Mouse (Mus musculus): ENCODE measurements around the gene Il1rapl2. TPM values are rescaled to one million over a fixed set of nuclear protein-coding genes. Genes with fewer than 3 reads are reported as not detected.
A peak's percentile ranks its signal among the peaks of the same experiment; 100 is the strongest.

Gene Il1rapl2
- polyA plus RNA-seq, 1 experiment from 2014 or later = not detected

DNA sequence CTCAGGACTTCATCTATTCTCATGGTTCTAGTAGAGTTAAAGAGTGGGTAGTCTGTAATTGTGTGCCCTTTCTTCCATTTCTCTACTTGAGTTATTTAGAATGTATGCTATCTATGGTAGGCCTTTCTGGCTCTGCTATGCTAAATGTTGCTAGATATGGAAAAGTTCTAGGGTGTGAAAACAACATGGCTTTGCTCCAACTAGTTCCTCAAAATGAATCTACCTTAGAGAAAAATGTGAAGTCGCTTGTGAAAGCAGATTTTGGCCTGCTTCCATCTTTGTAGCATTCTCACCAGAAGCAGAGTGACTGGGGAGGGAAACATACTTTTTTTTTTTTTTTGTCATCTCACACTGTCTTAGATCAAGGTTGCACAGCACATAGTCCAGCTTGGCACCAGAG is 241.7 kb downstream of the Il1rapl2 start:
- DNase-seq (ENCODE audit: low spot score) (no peak), ATAC-seq (no peak)
- Histone ChIP-seq H3K27ac (ENCODE audit: low read length) (no peak overlapping the region), H3K4me3 (ENCODE audit: low read depth, low read length) (no peak overlapping the region), H3K9ac (replicated peaks; ENCODE audit: low read depth) (no peak overlapping the region), H3K9me3 (ENCODE audit: low read length) (no peaks in the 10 kb centered on the region), H3K27me3 (replicated peaks; ENCODE audit: insufficient read depth, low read length) (no peaks in the 10 kb centered on the region), H3K4me1 (ENCODE audit: insufficient read depth, low read depth, low read length) (no peaks in the 10 kb centered on the region), H3K36me3 (ENCODE audit: insufficient read depth, low read length) (no peaks in the 10 kb centered on the region), H3K4me2 (replicated peaks; ENCODE audit: low read depth, low read length) (no peak overlapping the region)
- TF ChIP-seq CTCF (IDR thresholded peaks at IDR 0.05) = no peak
- no peak for TF ChIP-seq EP300 (IDR thresholded peaks at IDR 0.05)
- WGBS = 45% methylated on average over 1 of the region's 1 CpGs

DNA sequence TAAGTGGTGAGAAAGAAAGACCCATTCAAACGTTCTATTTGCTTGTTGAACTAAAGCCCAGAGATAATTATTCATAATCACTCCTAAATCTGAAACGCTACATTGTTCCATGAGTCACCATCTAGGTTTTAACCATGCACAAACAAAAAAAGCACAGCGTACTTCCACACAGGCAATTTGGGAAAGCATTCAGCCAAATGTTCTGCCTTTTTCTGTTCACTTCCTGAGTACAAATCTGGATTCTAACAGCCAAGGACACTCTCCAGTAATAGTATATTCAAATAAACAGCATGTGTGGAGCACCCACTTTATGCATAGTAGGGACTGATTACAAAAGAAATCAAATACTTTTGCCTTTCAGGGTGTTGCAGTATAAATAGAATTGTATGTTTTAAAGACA is 278.5 kb downstream of the Il1rapl2 start:
- H3K4me2 ChIP-seq (replicated peaks; ENCODE audit: low read depth, low read length) = no peak overlapping the region
- no peak overlapping the region for H3K4me3 ChIP-seq (ENCODE audit: low read depth, low read length)
- ATAC-seq (no peak), DNase-seq (ENCODE audit: low spot score) (no peak)
- H3K27me3 ChIP-seq (replicated peaks; ENCODE audit: insufficient read depth, low read length) = no peaks in the 10 kb centered on the region
- H3K9me3 ChIP-seq (ENCODE audit: low read length) = no peaks in the 10 kb centered on the region
- no peak overlapping the region for H3K27ac ChIP-seq (ENCODE audit: low read length)
- H3K4me1 ChIP-seq (ENCODE audit: insufficient read depth, low read depth, low read length) = no peaks in the 10 kb centered on the region
- no peak overlapping the region for H3K9ac ChIP-seq (replicated peaks; ENCODE audit: low read depth)
- 35% methylated on average over 3 of the region's 3 CpGs for WGBS
- no peaks in the 10 kb centered on the region for H3K36me3 ChIP-seq (ENCODE audit: insufficient read depth, low read length)
- TF ChIP-seq CTCF (IDR thresholded peaks at IDR 0.05) = no peak
- TF ChIP-seq EP300 (IDR thresholded peaks at IDR 0.05) = no peak

- H3K9ac ChIP-seq (replicated peaks; ENCODE audit: low read depth) = no peak overlapping the region
- H3K4me3 ChIP-seq (ENCODE audit: low read depth, low read length) = no peak overlapping the region
- no peaks in the 10 kb centered on the region for H3K36me3 ChIP-seq (ENCODE audit: insufficient read depth, low read length)
- ATAC-seq (no peak), DNase-seq (ENCODE audit: low spot score) (no peak)
- H3K9me3 ChIP-seq (ENCODE audit: low read length) = no peaks in the 10 kb centered on the region
- H3K4me2 ChIP-seq (replicated peaks; ENCODE audit: low read depth, low read length) = no peak overlapping the region
- TF ChIP-seq EP300 (IDR thresholded peaks at IDR 0.05) = no peak
- no peaks in the 10 kb centered on the region for H3K4me1 ChIP-seq (ENCODE audit: insufficient read depth, low read depth, low read length)
- H3K27ac ChIP-seq (ENCODE audit: low read length) = no peak overlapping the region
- H3K27me3 ChIP-seq (replicated peaks; ENCODE audit: insufficient read depth, low read length) = no peaks in the 10 kb centered on the region
Measured at GRCm38 (mm10) chrX:137923490-137923889, 353.1 kb downstream of the Il1rapl2 start.

GRCm38 (mm10) chrX:137926835-137927234 is 356.4 kb downstream of the Il1rapl2 start:
- Histone ChIP-seq H3K27ac (ENCODE audit: low read length) (no peak overlapping the region), H3K4me2 (replicated peaks; ENCODE audit: low read depth, low read length) (no peak overlapping the region), H3K27me3 (replicated peaks; ENCODE audit: insufficient read depth, low read length) (no peaks in the 10 kb centered on the region), H3K4me3 (ENCODE audit: low read depth, low read length) (no peak overlapping the region), H3K4me1 (ENCODE audit: insufficient read depth, low read depth, low read length) (no peaks in the 10 kb centered on the region), H3K9ac (replicated peaks; ENCODE audit: low read depth) (no peak overlapping the region), H3K9me3 (ENCODE audit: low read length) (no peaks in the 10 kb centered on the region), H3K36me3 (ENCODE audit: insufficient read depth, low read length) (no peaks in the 10 kb centered on the region)
- 40% methylated on average over 2 of the region's 2 CpGs for WGBS
- no peak for TF ChIP-seq EP300 (IDR thresholded peaks at IDR 0.05)
- no peak for TF ChIP-seq CTCF (IDR thresholded peaks at IDR 0.05)
- peak; percentile 7 for DNase-seq (ENCODE audit: low spot score)
- no peak for ATAC-seq

DNA sequence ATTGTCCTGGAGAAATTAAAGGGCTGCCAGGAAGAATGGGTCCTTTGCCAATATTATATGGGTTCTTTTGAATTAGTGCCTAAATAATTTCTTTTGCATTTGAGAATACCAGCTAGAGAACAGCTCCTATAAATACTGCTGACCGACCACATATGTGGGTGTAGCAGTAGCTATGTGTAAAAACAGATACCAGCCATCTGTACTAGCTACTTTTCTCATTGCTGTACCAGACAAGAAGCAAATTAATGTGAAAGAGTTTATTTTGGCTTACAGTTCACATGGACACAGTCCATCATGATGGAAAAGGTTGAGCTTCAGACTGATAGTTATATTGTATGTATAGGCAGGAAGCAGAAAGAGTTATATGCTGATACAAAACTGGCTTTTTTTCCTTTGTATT is 377.3 kb downstream of the Il1rapl2 start:
- Histone ChIP-seq H3K4me2 (replicated peaks; ENCODE audit: low read depth, low read length) (no peak overlapping the region), H3K4me1 (ENCODE audit: insufficient read depth, low read depth, low read length) (no peaks in the 10 kb centered on the region), H3K27ac (ENCODE audit: low read length) (no peak overlapping the region), H3K27me3 (replicated peaks; ENCODE audit: insufficient read depth, low read length) (no peaks in the 10 kb centered on the region), H3K9me3 (ENCODE audit: low read length) (no peaks in the 10 kb centered on the region), H3K4me3 (ENCODE audit: low read depth, low read length) (no peak overlapping the region), H3K9ac (replicated peaks; ENCODE audit: low read depth) (no peak overlapping the region), H3K36me3 (ENCODE audit: insufficient read depth, low read length) (no peaks in the 10 kb centered on the region)
- 70% methylated on average over 1 of the region's 1 CpGs for WGBS
- DNase-seq (ENCODE audit: low spot score) (no peak), ATAC-seq (no peak)
- TF ChIP-seq EP300 (IDR thresholded peaks at IDR 0.05) (no peak), CTCF (IDR thresholded peaks at IDR 0.05) (no peak)

- Histone ChIP-seq H3K9ac (replicated peaks; ENCODE audit: low read depth) (no peak overlapping the region), H3K4me3 (ENCODE audit: low read depth, low read length) (no peak overlapping the region), H3K4me2 (replicated peaks; ENCODE audit: low read depth, low read length) (no peak overlapping the region), H3K9me3 (ENCODE audit: low read length) (no peaks in the 10 kb centered on the region), H3K27ac (ENCODE audit: low read length) (no peak overlapping the region), H3K4me1 (ENCODE audit: insufficient read depth, low read depth, low read length) (no peaks in the 10 kb centered on the region), H3K36me3 (ENCODE audit: insufficient read depth, low read length) (no peaks in the 10 kb centered on the region), H3K27me3 (replicated peaks; ENCODE audit: insufficient read depth, low read length) (no peaks in the 10 kb centered on the region)
- TF ChIP-seq EP300 (IDR thresholded peaks at IDR 0.05) = no peak
- TF ChIP-seq CTCF (IDR thresholded peaks at IDR 0.05) = no peak
- ATAC-seq = no peak
- no peak for DNase-seq (ENCODE audit: low spot score)
- 61% methylated on average over 5 of the region's 5 CpGs for WGBS
Measured at GRCm38 (mm10) chrX:137971306-137971705, 400.9 kb downstream of the Il1rapl2 start.

GRCm38 (mm10) chrX:138043113-138043512 is 472.7 kb downstream of the Il1rapl2 start:
- Histone ChIP-seq H3K9me3 (ENCODE audit: low read length) (no peaks in the 10 kb centered on the region), H3K27me3 (replicated peaks; ENCODE audit: insufficient read depth, low read length) (no peaks in the 10 kb centered on the region), H3K4me2 (replicated peaks; ENCODE audit: low read depth, low read length) (no peak overlapping the region), H3K36me3 (ENCODE audit: insufficient read depth, low read length) (no peaks in the 10 kb centered on the region), H3K4me1 (ENCODE audit: insufficient read depth, low read depth, low read length) (no peaks in the 10 kb centered on the region), H3K27ac (ENCODE audit: low read length) (no peak overlapping the region), H3K9ac (replicated peaks; ENCODE audit: low read depth) (no peak overlapping the region), H3K4me3 (ENCODE audit: low read depth, low read length) (no peak overlapping the region)
- ATAC-seq = no peak
- no peak for DNase-seq (ENCODE audit: low spot score)
- TF ChIP-seq CTCF (IDR thresholded peaks at IDR 0.05) = no peak
- no peak for TF ChIP-seq EP300 (IDR thresholded peaks at IDR 0.05)
- 82% methylated on average over 3 of the region's 3 CpGs for whole genome bisulfite sequencing
